Mouse (Mus musculus) CH12.LX (cell line): ENCODE data around the gene Cox16. TPM values are rescaled to one million over a fixed set of nuclear protein-coding genes. Genes with fewer than 3 reads are reported as not detected.

Experiments used
- DNase-seq: peaks from one replicate; pipeline ENCODE4 v3.0.0-alpha.2; 2013; ENCODE audit errors: extremely low read depth
- H3K27ac ChIP-seq: 2 replicates; pipeline ENCODE4 v1.5.1; 2012; ENCODE audit warnings: low read depth, mild to moderate bottlenecking, control low read depth, moderate library complexity; ENCODE audit not compliant: insufficient read depth
- H3K27me3 ChIP-seq: replicated peaks from 2 replicates; pipeline ENCODE3; 2012; ENCODE audit warnings: inconsistent platforms
- H3K36me3 ChIP-seq, 2 experiments: replicated peaks in 1 of 2; 2 replicates each; pipeline versions ENCODE3 to v1.6.1; 2012; ENCODE audit warnings: inconsistent platforms in 1 of 2, low read length in 1 of 2, mild to moderate bottlenecking in 1 of 2, mixed read lengths in 1 of 2, moderate library complexity in 1 of 2; ENCODE audit not compliant: control insufficient read depth in 1 of 2, insufficient read depth in 1 of 2
- H3K4me1 ChIP-seq, 2 experiments: 2 replicates each; pipeline ENCODE4 v1.6.1; 2012; ENCODE audit warnings: inconsistent platforms in 1 of 2, moderate library complexity in 1 of 2; ENCODE audit not compliant: insufficient read depth in 2 of 2, control insufficient read depth in 1 of 2
- H3K4me2 ChIP-seq: 2 replicates; pipeline ENCODE4 v1.6.1; 2012; ENCODE audit warnings: low read depth, mild to moderate bottlenecking, control low read depth; ENCODE audit not compliant: poor library complexity, insufficient read depth, severe bottlenecking
- H3K4me3 ChIP-seq, 3 experiments: fragments of 150-350 bp in 1 of 3; sonication (generic) in 1 of 3; replicated peaks in 1 of 3; 2 replicates each; pipeline versions ENCODE3 to v1.5.1; 2011 to 2012; ENCODE audit warnings: low read depth in 2 of 3, low read length in 2 of 3, mild to moderate bottlenecking in 2 of 3, moderate library complexity in 2 of 3, control low read depth in 1 of 3, improper control_type of control experiment in 1 of 3, inconsistent platforms in 1 of 3, mixed read lengths in 1 of 3; ENCODE audit not compliant: poor library complexity in 1 of 3
- H3K79me2 ChIP-seq: replicated peaks from 2 replicates; pipeline ENCODE4 v1.6.1; 2012; ENCODE audit warnings: mild to moderate bottlenecking, moderate library complexity; ENCODE audit not compliant: control insufficient read depth, poor library complexity, insufficient read depth, severe bottlenecking; ENCODE audit errors: extremely low read depth
- H3K9ac ChIP-seq: 2 replicates; pipeline ENCODE4 v1.6.1; 2012; ENCODE audit warnings: low read depth, mild to moderate bottlenecking, control low read depth, moderate library complexity; ENCODE audit not compliant: insufficient read depth
- H3K9me3 ChIP-seq: replicated peaks from 2 replicates; pipeline ENCODE3; 2012; ENCODE audit warnings: low read length, inconsistent platforms, mixed read lengths
- BHLHE40 ChIP-seq: IDR thresholded peaks from 2 replicates; pipeline ENCODE4 v1.6.1; 2011; ENCODE audit warnings: mild to moderate bottlenecking, low read depth, low read length, improper control_type of control experiment
- ELF1 ChIP-seq: IDR thresholded peaks from 2 replicates; pipeline ENCODE4 v1.6.1; 2014; ENCODE audit warnings: low read depth, mild to moderate bottlenecking, inconsistent platforms, low read length, improper control_type of control experiment
- EP300 ChIP-seq: IDR thresholded peaks from 2 replicates; pipeline ENCODE4 v1.6.1; 2011; ENCODE audit warnings: low read length, improper control_type of control experiment
- JUND ChIP-seq: conservative IDR thresholded peaks from 2 replicates; pipeline ENCODE4 v1.6.1; 2011; ENCODE audit warnings: low read depth, low read length, improper control_type of control experiment
- KAT2A ChIP-seq: IDR thresholded peaks from 2 replicates; pipeline ENCODE4 v1.6.1; 2012; ENCODE audit warnings: low read length, improper control_type of control experiment, inconsistent platforms; ENCODE audit not compliant: insufficient replicate concordance
- MAX ChIP-seq: IDR thresholded peaks from 2 replicates; pipeline ENCODE4 v1.6.1; 2011; ENCODE audit warnings: low read length, improper control_type of control experiment
- MAZ ChIP-seq: IDR thresholded peaks from 2 replicates; pipeline ENCODE4 v1.6.1; 2012; ENCODE audit warnings: low read depth, mild to moderate bottlenecking, inconsistent platforms, low read length, improper control_type of control experiment, moderate library complexity
- MEF2A ChIP-seq: IDR thresholded peaks from 2 replicates; pipeline ENCODE4 v1.6.1; 2014; ENCODE audit warnings: low read depth, mild to moderate bottlenecking, inconsistent platforms, low read length, improper control_type of control experiment, borderline replicate concordance
- MYC ChIP-seq: IDR thresholded peaks from 2 replicates; pipeline ENCODE4 v1.6.1; 2011; ENCODE audit warnings: low read depth, mild to moderate bottlenecking, improper control_type of control experiment, low read length
- NELFE ChIP-seq: IDR thresholded peaks from 2 replicates; pipeline ENCODE4 v1.6.1; 2011; ENCODE audit warnings: low read depth, low read length, improper control_type of control experiment
- NRF1 ChIP-seq: IDR thresholded peaks from 2 replicates; pipeline ENCODE4 v1.6.1; 2014; ENCODE audit warnings: low read depth, mild to moderate bottlenecking, inconsistent platforms, low read length, improper control_type of control experiment, moderate library complexity
- PAX5 ChIP-seq: IDR thresholded peaks from 2 replicates; pipeline ENCODE4 v1.6.1; 2012; ENCODE audit warnings: low read length, inconsistent platforms, mixed read lengths
- SMC3 ChIP-seq: IDR thresholded peaks from 2 replicates; pipeline ENCODE4 v1.6.1; 2011; ENCODE audit warnings: low read depth, low read length, improper control_type of control experiment
- TCF12 ChIP-seq: IDR thresholded peaks from 2 replicates; pipeline ENCODE4 v1.6.1; 2014; ENCODE audit warnings: low read depth, mild to moderate bottlenecking, inconsistent platforms, low read length, improper control_type of control experiment
- USF1 ChIP-seq: IDR thresholded peaks from 2 replicates; pipeline ENCODE4 v1.6.1; 2014; ENCODE audit warnings: low read depth, mild to moderate bottlenecking, inconsistent platforms, low read length, improper control_type of control experiment
- ZC3H11A ChIP-seq: IDR thresholded peaks from 2 replicates; pipeline ENCODE4 v1.6.1; 2012; ENCODE audit warnings: low read depth, mild to moderate bottlenecking, inconsistent platforms, low read length, improper control_type of control experiment
- ZMIZ1 ChIP-seq: IDR thresholded peaks from 2 replicates; pipeline ENCODE4 v1.6.1; 2012; ENCODE audit warnings: low read depth, mild to moderate bottlenecking, inconsistent platforms, low read length, improper control_type of control experiment
- dilution Hi-C: fragments of 300-500 bp; cut with MboI; formaldehyde crosslinking; loops from 2 replicates; pipeline ENCODE4 v1.14.3; 2020; ENCODE audit warnings: low sequenced_read_pairs; ENCODE audit not compliant: extremely low pct_unique_long_range_greater_than_20kb, extremely low pct_ligation_motif_present
- in situ Hi-C: fragments of 300-500 bp; cut with MboI; formaldehyde crosslinking; loops from 3 replicates; pipeline ENCODE4 v1.14.3; 2019; ENCODE audit warnings: low sequenced_read_pairs, low pct_ligation_motif_present, low pct_unique_long_range_greater_than_20kb, mixed read lengths
- polyA plus RNA-seq: library from polyadenylated mRNA; unstranded; fragments of >175 nt; gene quantifications from 2 replicates; pipeline ENCODE4 v1.2.1, GENCODE M21; 2012; ENCODE audit warnings: low read depth; ENCODE audit not compliant: insufficient read length
- total RNA-seq, 2 experiments: library from RNA; depleted of rRNA; stranded (reverse); fragments of 300-350 nt in 1 of 2; fragments of >200 nt in 1 of 2; gene quantifications; 2 replicates each; pipeline ENCODE4 v1.2.3; 2012 to 2014

The Cox16 gene
- total and polyA plus RNA-seq, 3 experiments = 118 to 321 (median 124) TPM

GRCm38 (mm10) chr12:81321021-81321420 lies 163.9 kb downstream of the Cox16 start:
- in situ Hi-C loops (no loop called here), dilution Hi-C loops (no loop called here)
- Histone ChIP-seq H3K9me3 (no peaks in the 10 kb centered on the region), H3K9ac (no peak overlapping the region), H3K27me3 (no peaks in the 10 kb centered on the region), H3K27ac (no peak overlapping the region), H3K79me2 (no peaks in the 10 kb centered on the region), H3K4me3 (no peak overlapping the region), H3K36me3 (no peaks in the 10 kb centered on the region), H3K4me1 (peaks cover 0 to 6% of the 10 kb centered on the region in 2 experiments; a peak in 1 of 4 replicates), H3K4me2 (no peak overlapping the region)
- TF ChIP-seq JUND (no peak), ZC3H11A (no peak), MYC (no peak), USF1 (no peak), PAX5 (no peak), TCF12 (no peak), NELFE (no peak), MEF2A (no peak), MAZ (no peak)
- DNase-seq = no peak

GRCm38 (mm10) chr12:81317811-81318210 lies 167.1 kb downstream of the Cox16 start:
- H3K27ac ChIP-seq = no peak overlapping the region
- no peak overlapping the region for H3K4me2 ChIP-seq
- H3K27me3 ChIP-seq = no peaks in the 10 kb centered on the region
- H3K4me1 ChIP-seq = peaks cover 0 to 6% of the 10 kb centered on the region in 2 experiments; a peak in 1 of 4 replicates
- no peak for TF ChIP-seq TCF12
- no peak for TF ChIP-seq SMC3
- TF ChIP-seq MAX = no peak
- no peak for TF ChIP-seq NRF1
- TF ChIP-seq ELF1 = no peak
- no peak for TF ChIP-seq PAX5
- TF ChIP-seq KAT2A = no peak
- no peak for TF ChIP-seq MEF2A
- TF ChIP-seq EP300 = no peak
- TF ChIP-seq ZMIZ1 = no peak
- no peak for TF ChIP-seq JUND
- no peak for TF ChIP-seq BHLHE40
- TF ChIP-seq, all 38 proteins: peak for 0
- dilution Hi-C loops (no loop called here), in situ Hi-C loops (no loop called here)
- Histone ChIP-seq H3K79me2 (no peaks in the 10 kb centered on the region), H3K9ac (no peak overlapping the region), H3K9me3 (no peaks in the 10 kb centered on the region), H3K36me3 (no peaks in the 10 kb centered on the region), H3K4me3 (no peak overlapping the region)
- DNase-seq = no peak
